Mouse (Mus musculus): ENCODE measurements at regions not wholly inside any gene's neighbourhood (a gene's known extent, or its start where the extent isn't known, plus 50 kb on each side); places are given as distances from the start of the nearest gene placed in this dataset.

DNA sequence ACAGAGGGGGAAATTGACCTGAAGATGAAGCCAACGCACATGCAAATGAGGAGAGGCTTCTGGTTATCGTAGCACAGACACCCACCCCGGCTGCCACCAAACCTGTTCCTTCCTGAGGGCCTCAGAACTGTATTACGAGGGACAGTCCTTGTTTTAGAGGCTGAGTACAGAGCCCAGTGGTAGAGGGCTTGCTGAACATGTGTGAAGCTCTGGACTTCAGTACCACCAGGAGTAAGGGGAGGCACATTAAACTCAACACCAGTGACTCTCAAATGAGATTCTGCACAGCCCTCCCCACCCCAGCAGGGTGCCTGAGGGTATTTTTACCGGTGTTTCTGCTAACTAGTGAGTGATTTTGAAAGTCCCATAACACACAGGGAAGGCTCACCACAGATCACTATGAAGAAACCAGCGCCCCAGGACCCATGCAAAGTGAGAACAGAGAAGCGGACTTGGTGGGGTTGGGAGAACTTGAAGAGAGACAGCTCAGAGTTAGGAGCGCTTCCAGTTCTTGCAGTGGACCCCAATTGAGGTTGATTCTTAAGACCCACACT lies 116.9 kb downstream of the 2410131K14Rik start:
- Histone ChIP-seq H3K79me2 (ENCODE audit: inconsistent target) (no peaks in the 10 kb centered on the region), H3K4me3 (ENCODE audit: inconsistent target) (no peak overlapping the region), H3K36me3 (ENCODE audit: inconsistent target) (no peaks in the 10 kb centered on the region), H3K27ac (no peak overlapping the region)
- 43% methylated on average over 8 of the region's 8 CpGs for WGBS (ENCODE audit: missing documents)

DNA sequence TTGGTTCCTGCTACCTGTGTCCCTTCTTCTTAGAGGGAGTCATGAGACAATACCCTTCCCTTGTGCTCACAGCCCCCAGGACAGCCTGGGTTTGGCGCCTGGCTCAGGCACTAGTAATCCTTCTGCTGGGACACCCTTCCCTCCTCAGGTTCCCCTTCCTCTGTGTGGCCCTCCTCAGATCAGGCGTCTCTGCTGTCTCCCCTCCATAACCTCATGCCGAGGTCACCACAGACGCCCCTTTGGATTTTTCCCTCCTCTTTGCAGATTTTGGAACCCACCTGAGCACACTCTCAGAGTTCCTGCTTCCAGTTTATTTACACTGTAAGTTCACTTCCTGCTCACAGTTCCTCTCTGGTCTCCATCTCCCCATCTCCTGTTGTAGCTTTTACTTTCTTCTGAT lies 117.7 kb downstream of the 2410131K14Rik start:
- Histone ChIP-seq H3K4me3 (ENCODE audit: inconsistent target) (no peak overlapping the region), H3K27ac (no peak overlapping the region), H3K36me3 (ENCODE audit: inconsistent target) (no peaks in the 10 kb centered on the region), H3K79me2 (ENCODE audit: inconsistent target) (no peaks in the 10 kb centered on the region)
- WGBS (ENCODE audit: missing documents): 24% methylated on average over 4 of the region's 4 CpGs

DNA sequence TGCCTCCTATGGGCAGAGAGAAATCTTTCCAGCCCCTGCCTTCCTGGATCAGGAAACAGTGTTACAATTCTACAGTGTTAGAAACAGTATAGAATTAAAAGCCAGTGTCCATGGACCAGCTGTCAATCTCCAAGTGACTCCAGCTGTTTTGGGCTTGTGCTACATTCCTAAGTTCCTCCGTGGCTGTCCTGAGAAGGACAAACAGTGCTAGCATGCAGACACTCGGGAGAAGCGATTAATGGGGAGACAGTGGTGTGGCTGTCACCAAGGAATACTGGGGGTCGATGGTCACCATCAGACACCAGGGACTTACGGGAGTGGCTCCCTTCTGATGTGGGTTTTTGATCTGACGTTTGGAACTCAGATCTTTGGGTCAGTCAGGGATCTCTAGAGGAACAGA lies 118.1 kb downstream of the 2410131K14Rik start:
- no peaks in the 10 kb centered on the region for H3K36me3 ChIP-seq (ENCODE audit: inconsistent target)
- WGBS (ENCODE audit: missing documents): 86% methylated on average over 6 of the region's 6 CpGs
- no peak overlapping the region for H3K4me3 ChIP-seq (ENCODE audit: inconsistent target)
- no peaks in the 10 kb centered on the region for H3K79me2 ChIP-seq (ENCODE audit: inconsistent target)
- H3K27ac ChIP-seq: no peak overlapping the region

GRCm38 (mm10) chr5:118364646-118365045 lies 119.6 kb downstream of the 2410131K14Rik start:
- no peak overlapping the region for H3K4me3 ChIP-seq (ENCODE audit: inconsistent target)
- no peaks in the 10 kb centered on the region for H3K36me3 ChIP-seq (ENCODE audit: inconsistent target)
- 67% methylated on average over 4 of the region's 4 CpGs for WGBS (ENCODE audit: missing documents)
- no peaks in the 10 kb centered on the region for H3K79me2 ChIP-seq (ENCODE audit: inconsistent target)
- H3K27ac ChIP-seq: no peak overlapping the region

GRCm38 (mm10) chr5:118365196-118365595 lies 120.2 kb downstream of the 2410131K14Rik start:
- Histone ChIP-seq H3K4me3 (ENCODE audit: inconsistent target) (no peak overlapping the region), H3K79me2 (ENCODE audit: inconsistent target) (no peaks in the 10 kb centered on the region), H3K36me3 (ENCODE audit: inconsistent target) (no peaks in the 10 kb centered on the region), H3K27ac (no peak overlapping the region)
- WGBS (ENCODE audit: missing documents): 94% methylated on average over 7 of the region's 7 CpGs

GRCm38 (mm10) chr5:118365651-118366050 lies 120.6 kb downstream of the 2410131K14Rik start:
- H3K36me3 ChIP-seq (ENCODE audit: inconsistent target): no peaks in the 10 kb centered on the region
- no peak overlapping the region for H3K27ac ChIP-seq
- WGBS (ENCODE audit: missing documents): 86% methylated on average over 5 of the region's 5 CpGs
- H3K4me3 ChIP-seq (ENCODE audit: inconsistent target): no peak overlapping the region
- H3K79me2 ChIP-seq (ENCODE audit: inconsistent target): no peaks in the 10 kb centered on the region

- no peaks in the 10 kb centered on the region for H3K36me3 ChIP-seq (ENCODE audit: inconsistent target)
- H3K79me2 ChIP-seq (ENCODE audit: inconsistent target): no peaks in the 10 kb centered on the region
- H3K4me3 ChIP-seq (ENCODE audit: inconsistent target): no peak overlapping the region
- no peak overlapping the region for H3K27ac ChIP-seq
- WGBS (ENCODE audit: missing documents): 90% methylated on average over 10 of the region's 11 CpGs
Observed at GRCm38 (mm10) chr5:118367047-118367446, 122.0 kb downstream of the 2410131K14Rik start.

DNA sequence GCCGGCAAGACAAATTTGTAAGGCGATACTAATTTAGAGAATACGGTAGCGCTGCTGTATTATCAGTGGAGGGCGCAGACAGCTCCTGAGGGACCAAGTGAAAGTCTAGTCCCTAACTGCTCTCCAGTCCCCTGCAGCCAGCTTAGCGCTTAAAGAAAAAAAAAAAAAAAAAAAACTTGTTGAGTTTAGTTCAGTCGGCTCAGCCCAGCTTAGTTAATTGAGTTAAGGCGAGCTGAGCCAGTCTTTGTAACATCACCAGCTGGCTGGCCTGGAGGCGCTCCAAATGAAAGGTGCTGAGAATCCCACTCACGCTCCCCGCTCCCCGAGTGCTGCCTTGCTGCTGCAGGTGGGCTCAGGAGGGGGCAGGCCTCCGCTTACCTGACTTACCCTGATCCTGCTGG lies 128.6 kb downstream of the 2410131K14Rik start:
- WGBS (ENCODE audit: missing documents): 87% methylated on average over 13 of the region's 13 CpGs
- no peak overlapping the region for H3K27ac ChIP-seq
- H3K79me2 ChIP-seq (ENCODE audit: inconsistent target): no peaks in the 10 kb centered on the region
- H3K36me3 ChIP-seq (ENCODE audit: inconsistent target): no peaks in the 10 kb centered on the region
- H3K4me3 ChIP-seq (ENCODE audit: inconsistent target): no peak overlapping the region

DNA sequence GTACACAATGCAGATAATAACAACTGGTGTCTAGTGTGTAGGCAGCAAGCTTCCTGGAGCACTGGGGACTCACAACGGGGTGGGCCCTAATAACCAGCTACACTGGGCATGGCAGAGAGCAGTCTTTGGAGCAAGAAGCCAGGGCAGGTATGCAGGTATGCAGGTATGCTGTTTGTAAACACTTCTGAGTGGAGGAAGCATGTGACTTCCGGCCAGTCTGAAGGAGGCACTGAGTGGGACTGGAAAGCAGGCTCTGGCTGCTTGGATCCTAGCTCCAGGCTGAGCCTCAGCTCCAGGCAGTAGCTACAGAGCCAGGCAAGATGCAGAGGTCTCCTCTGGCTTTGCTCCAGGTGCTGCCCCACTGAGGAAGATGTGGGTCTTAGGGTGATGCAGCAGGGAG lies 129.9 kb downstream of the 2410131K14Rik start:
- H3K27ac ChIP-seq: no peak overlapping the region
- no peaks in the 10 kb centered on the region for H3K36me3 ChIP-seq (ENCODE audit: inconsistent target)
- WGBS (ENCODE audit: missing documents): 88% methylated on average over 2 of the region's 2 CpGs
- H3K79me2 ChIP-seq (ENCODE audit: inconsistent target): no peaks in the 10 kb centered on the region
- no peak overlapping the region for H3K4me3 ChIP-seq (ENCODE audit: inconsistent target)

- Histone ChIP-seq H3K4me3 (ENCODE audit: inconsistent target) (no peak overlapping the region), H3K27ac (no peak overlapping the region), H3K79me2 (ENCODE audit: inconsistent target) (no peaks in the 10 kb centered on the region), H3K36me3 (ENCODE audit: inconsistent target) (no peaks in the 10 kb centered on the region)
- 66% methylated on average over 5 of the region's 5 CpGs for WGBS (ENCODE audit: missing documents)
Observed at GRCm38 (mm10) chr5:118375916-118376315, 130.9 kb downstream of the 2410131K14Rik start.

DNA sequence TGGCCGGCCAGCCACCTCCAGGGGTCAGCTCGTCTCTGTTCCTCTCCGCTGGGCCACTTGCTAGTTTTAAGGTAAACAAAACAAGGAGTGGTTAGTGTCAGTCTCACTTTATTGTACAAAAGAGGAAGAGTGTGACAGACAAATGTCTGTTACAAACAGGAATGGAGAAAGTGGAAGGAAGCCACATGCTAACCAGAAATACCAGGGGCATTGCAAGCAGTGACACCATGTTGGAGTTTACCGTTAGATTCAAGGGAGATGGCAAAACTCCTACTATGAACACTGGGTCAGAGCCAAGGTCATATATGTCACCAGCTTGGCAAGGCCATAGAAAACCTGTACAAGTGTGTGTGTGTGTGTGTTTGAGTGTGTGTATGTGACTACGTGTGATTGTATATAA lies 131.5 kb downstream of the 2410131K14Rik start:
- WGBS (ENCODE audit: missing documents): 6% methylated on average over 4 of the region's 5 CpGs
- H3K4me3 ChIP-seq (ENCODE audit: inconsistent target): no peak overlapping the region
- H3K36me3 ChIP-seq (ENCODE audit: inconsistent target): no peaks in the 10 kb centered on the region
- no peaks in the 10 kb centered on the region for H3K79me2 ChIP-seq (ENCODE audit: inconsistent target)
- H3K27ac ChIP-seq: peak overlapping the region; percentile 5; the same call in 1 of the 2 replicates

DNA sequence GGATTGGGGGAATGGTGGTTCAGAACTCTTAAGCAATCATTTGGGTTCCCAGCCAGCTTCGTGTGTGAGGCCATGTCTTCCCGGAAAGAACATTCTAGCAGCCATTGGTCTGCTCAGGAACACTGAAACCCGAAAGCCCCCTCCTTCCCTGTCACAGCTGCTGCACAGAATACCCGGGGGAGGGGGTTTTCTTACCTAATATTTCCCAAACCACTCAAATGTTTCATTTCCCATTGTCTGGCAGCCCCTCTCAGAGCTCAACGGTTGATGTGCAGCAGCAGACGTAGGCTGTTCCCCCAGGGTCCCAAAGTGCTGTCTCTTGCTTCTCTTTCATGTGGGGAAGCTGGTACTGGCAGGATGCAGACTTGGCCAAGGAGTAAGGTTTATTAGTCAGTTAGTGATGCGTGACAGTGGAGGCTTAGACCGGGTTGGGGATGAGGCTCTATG lies 132.4 kb downstream of the 2410131K14Rik start:
- Histone ChIP-seq H3K4me3 (ENCODE audit: inconsistent target) (no peak overlapping the region), H3K27ac (no peak overlapping the region), H3K36me3 (ENCODE audit: inconsistent target) (no peaks in the 10 kb centered on the region), H3K79me2 (ENCODE audit: inconsistent target) (no peaks in the 10 kb centered on the region)
- 37% methylated on average over 8 of the region's 8 CpGs for WGBS (ENCODE audit: missing documents)

- Histone ChIP-seq H3K4me3 (ENCODE audit: inconsistent target) (no peak overlapping the region), H3K36me3 (ENCODE audit: inconsistent target) (no peaks in the 10 kb centered on the region), H3K79me2 (ENCODE audit: inconsistent target) (no peaks in the 10 kb centered on the region), H3K27ac (peak overlapping the region; percentile 89)
- 80% methylated on average over 22 of the region's 24 CpGs for WGBS (ENCODE audit: missing documents)
Observed at GRCm38 (mm10) chr5:118379245-118380051, 134.4 kb downstream of the 2410131K14Rik start.

- H3K4me3 ChIP-seq (ENCODE audit: inconsistent target): peak overlapping the region; percentile 53
- no peaks in the 10 kb centered on the region for H3K36me3 ChIP-seq (ENCODE audit: inconsistent target)
- H3K79me2 ChIP-seq (ENCODE audit: inconsistent target): no peaks in the 10 kb centered on the region
- WGBS (ENCODE audit: missing documents): 25% methylated on average over 5 of the region's 5 CpGs
- H3K27ac ChIP-seq: peak overlapping the region; percentile 89
Observed at GRCm38 (mm10) chr5:118380052-118380421, 135.0 kb downstream of the 2410131K14Rik start.

DNA sequence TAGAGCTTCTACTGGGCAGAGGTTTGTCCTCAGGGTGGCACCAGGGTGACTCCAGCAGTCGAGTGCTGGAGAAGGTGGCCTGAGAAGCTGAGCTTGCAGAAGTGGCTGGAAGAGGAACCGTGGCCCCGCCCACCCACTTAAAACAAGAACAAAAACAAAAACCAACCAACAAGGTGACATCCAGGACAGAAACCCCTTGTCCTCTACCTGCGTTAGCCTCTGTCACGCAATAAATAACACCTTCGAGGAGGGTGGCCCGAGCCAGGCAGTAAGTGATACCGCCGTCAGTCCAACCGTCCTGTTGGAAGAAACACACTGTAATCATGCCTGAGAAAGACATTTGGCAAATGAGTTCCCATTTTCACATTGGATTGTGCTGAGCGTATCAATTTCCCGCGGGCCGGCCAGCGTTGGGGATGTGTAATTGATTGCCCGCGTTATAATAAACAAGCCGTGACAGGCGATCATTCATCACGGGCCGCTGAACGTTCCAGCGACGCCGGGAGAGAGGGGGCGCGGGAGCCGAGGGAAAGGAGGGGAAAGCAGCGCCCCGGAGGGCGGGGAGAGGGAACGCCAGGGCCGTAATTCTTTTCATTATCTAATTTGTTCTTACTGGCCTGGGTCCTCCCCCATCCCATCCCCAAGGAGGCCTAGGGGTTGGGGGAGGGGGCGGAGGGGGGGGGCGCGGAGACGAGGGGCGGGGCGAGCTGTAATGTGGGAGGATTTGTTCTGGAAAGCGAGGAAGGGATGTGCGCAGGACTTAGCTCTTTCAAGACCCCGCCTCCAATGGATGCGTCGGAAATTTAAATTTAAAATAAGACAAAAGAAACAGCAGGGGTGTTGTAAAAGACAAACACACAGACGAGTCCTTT lies 135.6 kb downstream of the 2410131K14Rik start:
- Histone ChIP-seq H3K4me3 (ENCODE audit: inconsistent target) (peak overlapping the region; percentile 53), H3K79me2 (ENCODE audit: inconsistent target) (no peaks in the 10 kb centered on the region), H3K27ac (peak overlapping the region; percentile 89), H3K36me3 (ENCODE audit: inconsistent target) (no peaks in the 10 kb centered on the region)
- under 1% methylated on average over 45 of the region's 45 CpGs for WGBS (ENCODE audit: missing documents)
